ENCODE assay signal across 24 mouse cellular contexts in the genomic region with DNA sequence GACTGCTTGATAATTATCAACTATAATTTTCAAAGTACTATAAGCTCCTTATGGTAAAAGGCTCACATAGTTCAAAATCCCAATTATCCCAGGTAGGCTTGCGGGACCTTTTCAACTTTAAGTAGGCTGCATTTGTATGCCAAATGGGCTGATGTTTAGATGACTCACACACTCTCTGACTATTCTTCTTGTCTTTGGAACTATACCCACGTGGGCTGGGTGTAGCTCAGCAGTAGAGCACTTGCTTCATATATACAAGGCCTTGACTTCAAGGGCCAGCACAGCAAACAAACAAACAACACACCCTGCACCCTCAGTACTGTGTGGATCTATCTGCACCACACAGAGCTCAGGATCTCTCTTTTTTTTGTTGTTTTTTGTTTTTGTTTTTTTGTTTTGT.
"Had no signal": no experiment of that assay in that cellular context is flagged by ENCODE, and none has a peak within 500 bp of the region (broad histone marks: within the 10 kb centered on the region; RNA-seq: fewer than 3 reads in every experiment).

No protein-coding gene starts in this region.

- H3K4me1 ChIP-seq: hindbrain, embryonic 12.5 days; intestine, embryonic 15.5 days; limb, embryonic 13.5 days; liver, embryonic 12.5 days had no signal

- ATAC-seq: hindbrain, embryonic 16.5 days; inflammation-experienced regulatory T-cells, adult 6 months; intestine, embryonic 15.5 days; intestine, postnatal 0 days; liver, embryonic 12.5 days had no signal

- H3K4me3 ChIP-seq: gastrocnemius, adult 2 months; heart, adult 2 months; hindbrain, embryonic 10.5 days; hindbrain, embryonic 12.5 days; intestine, embryonic 15.5 days; layer of hippocampus, adult 2 months; limb, embryonic 13.5 days; limb, embryonic 15.5 days; liver, embryonic 12.5 days had no signal

- H3K36me3 ChIP-seq: hindbrain, embryonic 10.5 days; hindbrain, embryonic 12.5 days; intestine, embryonic 15.5 days; limb, embryonic 13.5 days; limb, embryonic 15.5 days; liver, embryonic 12.5 days had no signal

- H3K27ac ChIP-seq: gastrocnemius, adult 2 months; heart, adult 2 months; hindbrain, embryonic 10.5 days; hindbrain, embryonic 12.5 days; hindbrain, embryonic 14.5 days; intestine, embryonic 15.5 days; layer of hippocampus, adult 2 months; limb, embryonic 13.5 days; limb, embryonic 15.5 days; liver, embryonic 12.5 days had no signal

- H3K27me3 ChIP-seq: hindbrain, embryonic 12.5 days; intestine, embryonic 15.5 days; limb, embryonic 13.5 days; limb, embryonic 15.5 days had no signal

- H3K4me2 ChIP-seq: heart, embryonic 11.5 days; hindbrain, embryonic 12.5 days; hindbrain, embryonic 14.5 days; intestine, embryonic 15.5 days; limb, embryonic 13.5 days; limb, embryonic 15.5 days; liver, embryonic 12.5 days had no signal

- H3K9ac ChIP-seq: hindbrain, embryonic 12.5 days; hindbrain, embryonic 14.5 days; intestine, embryonic 15.5 days; limb, embryonic 13.5 days; limb, embryonic 15.5 days; liver, embryonic 12.5 days had no signal

- DNase-seq: gastrocnemius, adult 2 months; gastrocnemius, postnatal 10 days; gastrocnemius, postnatal 25 days; heart, adult 2 months; heart, postnatal 10 days; heart, postnatal 4 days; kidney, adult 18-20 months; kidney, adult 8-10 months; kidney, postnatal 10 days; kidney, postnatal 25 days; kidney, postnatal 4 days; left cerebral cortex, postnatal 4 days had no signal

- H3K9me3 ChIP-seq: hindbrain, embryonic 10.5 days; hindbrain, embryonic 12.5 days; intestine, embryonic 15.5 days; limb, embryonic 13.5 days; limb, embryonic 15.5 days; liver, embryonic 12.5 days had no signal
